Mouse (Mus musculus): ENCODE data around the gene Gm10775.

Gm10775 gene

DNA sequence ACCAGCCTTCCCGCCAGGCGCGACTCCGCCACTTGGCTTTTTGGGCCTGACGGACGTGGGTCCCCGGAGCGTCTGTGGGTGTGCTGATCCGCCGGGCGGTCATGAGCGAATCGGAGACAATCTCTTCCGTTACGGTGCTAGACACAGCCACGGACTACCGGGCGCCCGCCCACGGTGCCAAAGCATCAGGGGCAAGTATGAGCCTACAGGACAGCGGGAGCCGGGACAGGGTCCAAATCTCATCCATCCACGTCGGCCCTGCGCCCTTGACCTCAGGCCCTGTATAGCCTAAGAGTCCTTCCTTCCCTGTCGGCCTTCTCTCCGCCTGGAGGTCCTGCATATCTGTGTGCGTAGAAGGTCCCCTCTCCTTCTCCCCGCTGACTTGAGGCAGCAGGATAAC lies at the start of gene Gm10775:
Gm10775 (plus strand) TSS at position 301 of the 400 bp plus-strand sequence.
- in situ Hi-C loops (cut with MboI; ENCODE audit: low pct_unique_long_range_greater_than_20kb in 1 of 2, low sequenced_read_pairs in 2 of 2, unreplicated experiment in 1 of 2) = no loop called here

GRCm38 (mm10) chr13:65225945-65226344 lies 33.4 kb upstream of the Gm10775 start:
- in situ Hi-C loops (cut with MboI; ENCODE audit: low pct_unique_long_range_greater_than_20kb in 1 of 2, low sequenced_read_pairs in 2 of 2, unreplicated experiment in 1 of 2) = no loop called here

DNA sequence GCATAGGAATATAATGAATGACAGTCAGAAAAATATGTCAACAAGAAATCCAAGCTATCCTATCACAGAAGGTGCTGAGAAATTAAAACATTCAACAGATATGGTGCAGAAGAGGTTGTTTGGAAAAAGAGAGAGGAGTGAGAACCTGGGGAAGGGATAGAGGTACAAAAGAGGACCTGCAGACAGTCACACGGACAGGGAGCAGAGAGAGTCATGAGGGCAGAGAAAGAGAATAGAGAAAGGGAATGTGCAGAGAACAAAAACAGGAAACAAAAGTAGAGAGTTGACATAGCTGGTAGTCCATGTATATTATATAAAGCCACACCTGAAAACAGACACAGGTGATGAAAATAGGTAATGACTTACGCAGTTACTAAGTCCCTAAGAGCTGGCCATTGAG lies 32.7 kb upstream of the Gm10775 start:
- in situ Hi-C loops (cut with MboI; ENCODE audit: low pct_unique_long_range_greater_than_20kb in 1 of 2, low sequenced_read_pairs in 2 of 2, unreplicated experiment in 1 of 2) = no loop called here

DNA sequence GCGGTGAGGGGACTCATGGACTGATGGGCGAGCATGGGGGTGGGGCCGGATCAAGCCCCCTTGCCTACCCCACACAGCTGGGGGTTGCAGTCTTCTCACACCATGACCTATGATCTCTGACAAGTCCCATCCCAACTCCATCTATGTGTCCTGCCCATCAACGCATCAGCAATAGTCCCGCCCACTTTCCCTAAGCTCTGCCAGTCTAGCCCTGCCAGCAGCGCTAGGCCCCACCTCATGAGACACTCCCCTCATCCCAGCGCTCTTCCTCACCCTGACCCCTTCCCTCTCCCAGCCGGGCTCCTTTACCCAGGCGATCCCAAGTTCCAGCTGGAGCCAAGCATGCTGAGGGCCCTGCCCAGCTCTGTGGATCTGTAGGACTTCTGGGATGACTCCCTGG lies 22.1 kb upstream of the Gm10775 start:
- in situ Hi-C loops (cut with MboI; ENCODE audit: low pct_unique_long_range_greater_than_20kb in 1 of 2, low sequenced_read_pairs in 2 of 2, unreplicated experiment in 1 of 2) = no loop called here

DNA sequence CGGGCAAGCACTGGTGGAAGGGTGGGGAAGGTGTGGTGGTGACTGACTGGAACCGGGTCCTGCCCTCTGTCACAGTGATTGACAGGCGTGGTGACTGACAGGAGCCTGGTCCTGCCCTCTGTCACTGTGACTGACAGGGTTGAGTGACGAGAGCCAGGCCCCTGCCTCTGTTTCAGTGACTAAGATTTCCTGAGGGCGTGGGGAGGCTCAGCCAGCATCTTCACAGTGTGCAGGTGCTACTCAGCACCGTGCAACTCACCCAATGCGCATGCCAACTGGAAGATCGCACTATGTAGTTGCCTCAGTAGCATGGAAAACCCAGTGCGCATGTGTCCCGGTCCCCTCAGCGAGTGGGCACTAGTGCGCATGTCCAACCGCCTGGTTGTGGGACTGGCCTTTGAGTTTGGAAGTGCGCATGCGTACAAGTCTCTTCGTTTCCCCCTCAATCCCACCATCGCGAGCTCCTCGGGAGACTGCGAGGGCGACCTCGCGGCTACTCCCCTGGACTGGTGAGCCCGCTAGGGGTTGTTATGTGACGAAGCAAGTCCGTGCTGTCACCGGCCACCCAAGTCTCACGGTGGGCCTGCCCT lies 18.7 kb upstream of the Gm10775 start:
- in situ Hi-C loops (cut with MboI; ENCODE audit: low pct_unique_long_range_greater_than_20kb in 1 of 2, low sequenced_read_pairs in 2 of 2, unreplicated experiment in 1 of 2) = no loop called here

GRCm38 (mm10) chr13:65241099-65241626 lies 18.2 kb upstream of the Gm10775 start:
- in situ Hi-C loops (cut with MboI; ENCODE audit: low pct_unique_long_range_greater_than_20kb in 1 of 2, low sequenced_read_pairs in 2 of 2, unreplicated experiment in 1 of 2) = no loop called here

GRCm38 (mm10) chr13:65241627-65242318 lies 17.6 kb upstream of the Gm10775 start:
- in situ Hi-C loops (cut with MboI; ENCODE audit: low pct_unique_long_range_greater_than_20kb in 1 of 2, low sequenced_read_pairs in 2 of 2, unreplicated experiment in 1 of 2) = no loop called here

- in situ Hi-C loops (cut with MboI; ENCODE audit: low pct_unique_long_range_greater_than_20kb in 1 of 2, low sequenced_read_pairs in 2 of 2, unreplicated experiment in 1 of 2) = no loop called here
Measured at GRCm38 (mm10) chr13:65242319-65242787, 17.0 kb upstream of the Gm10775 start.

DNA sequence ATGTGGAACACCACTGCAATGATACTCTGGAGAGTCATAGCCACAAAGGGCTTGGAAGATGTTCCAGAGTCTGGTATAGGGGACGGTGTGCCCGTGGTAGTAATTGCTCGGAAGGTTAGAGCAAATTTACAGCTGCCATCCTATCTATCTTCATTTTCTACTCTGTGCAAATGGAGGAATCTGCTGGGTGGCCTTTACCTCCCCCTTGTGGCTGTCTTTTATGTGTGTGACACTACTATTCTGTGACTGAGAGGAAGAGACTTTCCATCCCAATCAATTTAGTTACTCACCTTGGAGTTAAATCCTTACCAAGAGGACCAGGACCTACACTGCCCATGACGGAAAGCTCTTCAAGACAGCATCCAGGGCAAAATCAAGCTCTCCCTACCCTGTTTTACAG lies 16.1 kb upstream of the Gm10775 start:
- in situ Hi-C loops (cut with MboI; ENCODE audit: low pct_unique_long_range_greater_than_20kb in 1 of 2, low sequenced_read_pairs in 2 of 2, unreplicated experiment in 1 of 2) = no loop called here

GRCm38 (mm10) chr13:65258175-65258954 lies 974 bp upstream of the Gm10775 start:
- in situ Hi-C loops (cut with MboI; ENCODE audit: low pct_unique_long_range_greater_than_20kb in 1 of 2, low sequenced_read_pairs in 2 of 2, unreplicated experiment in 1 of 2) = no loop called here

DNA sequence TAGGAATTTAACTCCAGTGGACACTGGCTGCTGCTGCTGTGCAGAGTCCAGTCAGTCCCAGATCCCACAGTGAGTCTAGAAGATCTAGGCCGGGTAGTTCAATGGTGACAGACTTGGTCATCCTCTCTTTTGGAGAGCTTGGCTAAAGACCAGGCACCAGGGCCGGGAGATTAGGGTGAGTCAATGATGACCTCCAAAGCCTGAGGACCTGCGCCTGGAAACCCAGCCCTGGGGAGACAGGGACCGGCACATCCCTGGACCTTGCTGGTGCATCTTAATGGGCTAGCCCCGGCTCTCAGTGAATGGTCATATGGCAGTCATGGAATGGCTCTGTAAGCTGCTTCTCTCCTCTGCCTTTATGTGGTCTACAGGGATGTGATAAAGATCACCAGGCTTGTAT lies 2.7 kb downstream of the Gm10775 start:
- in situ Hi-C loops (cut with MboI; ENCODE audit: low pct_unique_long_range_greater_than_20kb in 1 of 2, low sequenced_read_pairs in 2 of 2, unreplicated experiment in 1 of 2) = no loop called here

GRCm38 (mm10) chr13:65277994-65278382 lies 18.6 kb downstream of the Gm10775 start:
- in situ Hi-C loops (cut with MboI; ENCODE audit: low pct_unique_long_range_greater_than_20kb in 1 of 2, low sequenced_read_pairs in 2 of 2, unreplicated experiment in 1 of 2) = no loop called here

DNA sequence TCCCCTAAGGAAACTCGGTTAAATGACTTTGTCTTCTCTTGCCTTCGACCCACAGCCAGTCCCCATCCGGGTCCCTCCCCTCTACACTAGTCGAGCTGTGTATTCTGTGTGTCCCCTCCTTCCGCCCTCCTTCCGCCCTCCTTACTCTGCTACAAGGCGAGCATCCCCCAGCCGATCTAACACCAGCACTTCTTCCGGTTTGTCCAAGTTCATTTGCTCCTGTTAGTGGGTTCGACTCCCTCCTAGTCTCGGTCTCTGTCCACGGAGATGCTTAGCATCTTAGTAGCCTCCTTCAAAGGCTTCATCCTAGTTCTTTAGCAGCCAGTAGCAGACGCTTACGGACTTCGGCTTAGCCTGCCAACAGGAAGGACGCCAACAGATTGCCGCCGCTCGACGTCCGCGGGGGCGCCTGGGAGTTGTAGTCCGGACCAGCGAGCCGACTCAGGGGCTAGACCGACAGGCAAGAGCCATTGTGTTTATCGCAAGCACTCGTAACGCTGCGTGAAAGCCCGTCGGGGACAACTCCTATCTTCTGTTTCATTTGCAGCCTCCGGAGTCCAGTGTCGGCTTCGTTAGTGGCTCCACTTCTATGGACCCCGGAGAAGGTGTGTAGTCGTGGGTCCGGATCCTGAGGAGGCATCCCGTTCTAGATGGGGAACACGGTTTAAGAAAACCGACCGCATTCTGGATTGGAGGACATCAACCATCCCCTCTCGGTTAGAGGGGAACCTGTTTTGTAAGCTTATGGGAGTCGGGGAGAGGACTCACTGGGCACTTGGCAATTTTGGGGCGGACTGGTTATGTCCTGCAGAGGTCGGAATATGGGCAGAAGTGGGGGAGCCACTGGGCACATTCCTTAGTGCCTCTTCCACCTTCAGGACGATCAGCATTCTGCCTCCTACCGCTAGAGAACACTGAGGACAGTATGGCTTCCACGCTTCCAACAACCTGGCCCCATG lies 19.3 kb downstream of the Gm10775 start, which contains the start of gene Zfp369:
Zfp369 (plus strand) TSS at position 432 of the 959 bp plus-strand sequence.
- in situ Hi-C loops (cut with MboI; ENCODE audit: low pct_unique_long_range_greater_than_20kb in 1 of 2, low sequenced_read_pairs in 2 of 2, unreplicated experiment in 1 of 2) = no loop called here

DNA sequence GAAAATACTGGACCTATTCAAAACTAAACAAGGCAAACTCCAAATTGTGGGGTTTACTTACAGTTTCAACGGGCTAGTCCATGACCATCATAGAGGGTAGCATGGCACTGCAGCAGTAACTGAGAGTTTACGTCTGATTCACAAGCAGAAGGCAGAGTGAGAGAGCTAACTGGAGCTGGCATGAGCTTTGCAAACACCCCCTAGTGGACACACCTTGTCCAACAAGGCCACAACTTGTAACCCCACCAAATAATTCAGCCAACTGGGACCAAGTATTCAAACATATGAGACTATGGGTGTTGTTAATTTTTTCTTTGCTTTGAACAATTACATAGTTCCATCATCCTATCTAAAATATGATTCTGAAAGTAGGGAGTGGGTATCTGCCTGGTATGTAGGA lies 27.4 kb downstream of the Gm10775 start:
- in situ Hi-C loops (cut with MboI; ENCODE audit: low pct_unique_long_range_greater_than_20kb in 1 of 2, low sequenced_read_pairs in 2 of 2, unreplicated experiment in 1 of 2) = no loop called here

- in situ Hi-C loops (cut with MboI; ENCODE audit: low pct_unique_long_range_greater_than_20kb in 1 of 2, low sequenced_read_pairs in 2 of 2, unreplicated experiment in 1 of 2) = no loop called here
Measured at GRCm38 (mm10) chr13:65296354-65296753, 37.0 kb downstream of the Gm10775 start.
